Mouse (Mus musculus) lung, postnatal 10 days (tissue): ENCODE measurements around the gene Spice1.

Source experiments
- DNase-seq: peaks from one replicate; pipeline ENCODE4 v3.0.0; 2021

Gene Spice1

GRCm38 (mm10) chr16:44347071-44347901, at the start of gene Spice1:
Gene Spice1 (plus strand): TSS chr16:44347121.
- peak; percentile 97 for DNase-seq

DNA sequence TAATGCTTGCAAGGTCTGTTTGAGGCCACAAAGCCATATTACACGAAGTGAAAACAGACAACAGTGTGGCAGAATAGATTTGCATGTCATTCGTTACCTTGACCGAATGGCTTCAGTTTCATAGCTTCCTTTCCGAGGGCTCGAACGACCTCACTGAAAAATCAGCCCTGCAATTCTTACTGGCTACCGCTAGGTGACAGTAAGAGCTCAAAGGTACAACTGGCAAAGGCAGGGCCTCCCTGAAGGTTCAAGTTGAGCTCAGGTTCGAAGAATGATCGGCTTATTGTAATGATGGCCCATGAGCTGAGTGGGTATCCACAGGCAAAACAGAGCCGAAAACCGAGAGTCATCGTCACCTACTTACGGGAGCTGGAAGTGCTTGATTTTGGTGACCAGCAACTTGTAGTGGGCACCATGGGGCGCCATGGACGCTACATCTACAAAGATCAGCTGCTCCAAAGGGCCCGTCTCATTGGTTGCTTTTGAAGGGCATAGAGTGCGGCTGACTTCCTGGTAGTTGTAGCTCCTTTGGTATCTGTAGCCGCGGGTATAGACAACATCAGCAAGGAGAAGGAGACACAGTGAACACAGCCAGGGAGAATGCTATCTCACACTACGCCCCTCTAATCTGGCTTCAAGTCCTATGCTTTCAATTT, 47.4 kb upstream of the Spice1 start:
- no peak for DNase-seq

DNA sequence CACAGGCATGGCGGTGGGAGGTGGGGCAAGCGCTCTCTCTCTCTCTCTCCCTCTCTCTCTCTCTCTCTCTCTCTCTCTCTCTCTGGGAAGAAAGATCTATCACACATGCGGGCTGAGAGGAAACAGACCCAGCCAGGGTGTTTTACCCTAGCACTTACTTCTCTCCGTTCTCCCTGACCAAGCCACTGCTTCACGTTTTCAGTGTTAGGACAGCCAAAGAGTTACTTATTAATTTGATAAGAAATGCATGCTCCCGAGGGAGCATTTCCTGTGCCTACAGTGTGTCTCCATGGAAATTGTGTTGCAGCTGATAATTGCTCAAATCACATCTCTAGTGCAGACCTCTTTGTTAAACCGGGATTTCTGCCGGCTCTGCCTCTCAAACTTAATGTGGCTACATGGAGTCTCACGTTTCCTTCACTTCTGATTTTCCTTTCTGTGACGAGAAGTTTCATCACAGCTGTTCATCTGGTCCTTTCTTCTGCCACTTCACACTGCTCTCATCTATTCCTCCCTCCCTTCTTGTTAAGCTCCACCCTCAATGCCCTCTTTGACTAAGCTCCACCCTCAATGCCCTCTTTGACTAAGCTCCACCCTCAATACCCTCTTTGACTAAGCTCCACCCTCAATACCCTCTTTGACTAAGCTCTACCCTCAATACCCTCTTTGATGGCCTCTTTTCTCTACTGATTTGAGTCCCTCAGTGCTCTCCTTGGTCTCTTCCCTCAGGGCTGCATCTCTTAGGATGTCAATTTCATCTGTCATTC, 44.6 kb upstream of the Spice1 start:
- DNase-seq = no peak

- DNase-seq = no peak
These were observed 43.1 kb upstream of the Spice1 start for GRCm38 (mm10) chr16:44303822-44304221.

- no peak for DNase-seq
These were observed 41.3 kb upstream of the Spice1 start for GRCm38 (mm10) chr16:44305606-44306005.

DNA sequence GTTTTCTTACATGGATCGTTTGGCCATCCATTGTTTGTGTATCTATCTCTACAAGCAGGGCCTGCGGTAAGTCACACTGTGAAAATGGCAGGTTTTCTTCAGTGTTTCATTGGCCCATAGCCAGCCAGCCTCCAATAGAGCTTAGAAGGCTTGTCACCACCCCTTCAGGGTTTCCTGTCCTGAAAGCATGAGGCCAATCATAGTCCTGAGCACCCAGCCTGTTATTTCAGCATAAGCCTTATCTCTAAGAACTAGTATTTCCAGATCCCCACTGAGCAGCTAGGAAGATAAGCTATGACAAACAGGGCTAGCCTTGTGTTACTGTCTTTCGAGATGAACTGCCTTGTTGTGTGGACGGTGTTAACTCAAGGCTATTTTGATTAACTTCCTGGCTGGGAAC, 33.5 kb upstream of the Spice1 start:
- DNase-seq = peak; percentile 4

DNA sequence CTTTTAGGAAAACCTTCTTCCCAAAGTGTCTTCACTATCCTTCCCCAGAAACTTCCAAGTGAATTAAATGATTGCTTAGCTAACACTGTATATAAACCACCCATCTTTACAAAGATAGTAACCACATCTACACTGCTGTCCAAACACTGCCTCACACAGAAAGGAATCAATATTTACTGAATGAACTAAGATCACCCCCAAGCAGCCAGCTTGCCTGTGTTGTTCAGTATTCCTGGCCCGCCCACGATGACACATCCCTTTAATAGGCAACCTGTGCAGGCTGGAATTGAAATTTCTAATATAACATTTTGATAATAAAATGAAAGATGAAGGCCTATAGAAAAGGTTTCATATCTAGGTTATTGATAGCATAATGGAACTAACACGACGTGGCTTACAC, 30.6 kb upstream of the Spice1 start:
- DNase-seq = no peak

- no peak for DNase-seq
These were observed 26.7 kb upstream of the Spice1 start for GRCm38 (mm10) chr16:44320232-44320631.

GRCm38 (mm10) chr16:44328644-44329043, 18.3 kb upstream of the Spice1 start:
- no peak for DNase-seq

GRCm38 (mm10) chr16:44330657-44331056, 16.3 kb upstream of the Spice1 start:
- DNase-seq = no peak

DNA sequence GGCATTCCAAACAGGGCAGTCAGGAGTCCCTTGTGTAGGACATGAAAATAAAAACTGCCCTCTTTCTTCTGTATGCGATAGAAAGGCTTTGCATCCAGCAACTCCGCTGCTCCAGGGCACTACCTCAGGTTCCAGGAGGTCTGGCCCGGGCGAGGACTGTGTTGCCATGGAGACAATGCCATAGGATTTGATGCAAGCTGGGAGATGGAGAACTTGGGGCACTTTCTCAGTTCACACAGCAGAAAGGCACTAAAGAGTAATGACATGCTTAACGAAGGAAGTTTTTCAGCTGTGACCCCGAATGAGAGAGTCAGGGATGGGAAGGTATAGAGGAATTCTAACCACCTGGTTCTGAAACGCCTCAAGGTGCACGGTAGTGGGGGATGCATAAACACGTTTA, 15.8 kb upstream of the Spice1 start:
- DNase-seq = no peak

- DNase-seq = no peak
These were observed 15.3 kb upstream of the Spice1 start for GRCm38 (mm10) chr16:44331671-44331994.

DNA sequence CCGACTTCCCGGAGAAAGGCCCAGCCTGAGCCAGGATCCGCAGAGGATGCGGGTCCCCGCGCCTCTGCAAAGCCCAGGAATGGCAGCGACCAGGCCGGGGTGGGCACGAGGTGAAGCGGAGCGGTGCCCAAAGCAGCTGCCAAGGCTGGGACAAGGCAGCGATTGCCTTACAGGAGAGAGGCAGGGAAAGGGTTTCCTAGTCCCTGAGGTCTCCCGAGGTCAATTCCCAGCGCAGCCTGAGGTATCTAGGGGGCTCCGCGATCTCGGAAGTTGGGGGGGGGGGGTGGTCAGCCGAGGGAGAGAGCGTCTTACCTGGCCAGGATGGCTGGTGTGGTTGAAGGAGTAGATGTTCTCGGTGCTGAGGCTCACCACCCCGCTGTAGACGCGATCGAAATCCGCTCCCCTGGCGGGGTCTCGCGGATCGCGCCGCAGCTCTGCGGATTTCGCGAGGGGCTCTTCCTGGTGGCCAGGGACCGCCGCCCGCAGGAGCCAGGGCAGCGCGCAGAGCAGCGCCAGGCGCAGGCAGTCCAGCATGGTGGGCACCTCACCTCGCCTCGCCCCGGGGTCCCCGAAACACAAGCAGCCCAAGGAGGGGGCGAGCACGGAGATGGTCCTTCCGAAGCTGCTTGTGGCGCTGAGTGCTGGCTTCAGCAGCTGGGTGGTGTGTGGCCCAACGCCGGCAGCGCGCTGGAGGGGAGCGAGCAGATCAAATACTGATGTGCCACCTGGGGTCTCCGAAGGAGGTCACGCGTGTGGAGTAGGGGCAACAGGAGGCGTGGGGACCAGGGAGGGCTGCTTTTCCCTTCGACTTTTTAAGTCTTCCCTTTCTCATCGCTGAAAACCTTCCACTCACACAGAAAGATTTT, 14.7 kb upstream of the Spice1 start:
- peak; percentile 15 for DNase-seq

GRCm38 (mm10) chr16:44332861-44333284, 14.0 kb upstream of the Spice1 start, which contains the start of gene Sidt1:
Gene Sidt1 (minus strand): TSS chr16:44333196.
- DNase-seq = no peak

- no peak for DNase-seq
These were observed 9.4 kb upstream of the Spice1 start for GRCm38 (mm10) chr16:44337541-44337940.

GRCm38 (mm10) chr16:44349801-44350397, 3.0 kb downstream of the Spice1 start:
- no peak for DNase-seq

DNA sequence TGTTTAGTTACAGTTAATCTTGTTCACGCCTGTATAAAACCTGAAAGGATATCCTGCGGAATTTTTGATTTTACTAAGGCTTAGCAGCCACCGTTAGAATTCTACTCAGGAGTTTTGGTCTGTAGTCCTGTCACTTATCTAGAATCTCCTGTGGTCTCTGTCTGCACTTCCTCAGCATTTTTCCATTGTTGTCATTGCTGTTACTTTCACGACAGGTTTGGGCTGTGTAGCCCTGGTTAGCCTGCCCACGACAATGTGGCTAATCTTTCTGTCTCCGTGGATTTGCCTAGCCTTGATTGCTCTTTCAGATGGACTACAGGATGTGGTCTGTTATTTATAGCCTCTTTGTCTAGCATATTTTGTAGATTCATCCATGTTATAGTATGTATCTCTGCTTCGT, 9.4 kb downstream of the Spice1 start:
- no peak for DNase-seq

DNA sequence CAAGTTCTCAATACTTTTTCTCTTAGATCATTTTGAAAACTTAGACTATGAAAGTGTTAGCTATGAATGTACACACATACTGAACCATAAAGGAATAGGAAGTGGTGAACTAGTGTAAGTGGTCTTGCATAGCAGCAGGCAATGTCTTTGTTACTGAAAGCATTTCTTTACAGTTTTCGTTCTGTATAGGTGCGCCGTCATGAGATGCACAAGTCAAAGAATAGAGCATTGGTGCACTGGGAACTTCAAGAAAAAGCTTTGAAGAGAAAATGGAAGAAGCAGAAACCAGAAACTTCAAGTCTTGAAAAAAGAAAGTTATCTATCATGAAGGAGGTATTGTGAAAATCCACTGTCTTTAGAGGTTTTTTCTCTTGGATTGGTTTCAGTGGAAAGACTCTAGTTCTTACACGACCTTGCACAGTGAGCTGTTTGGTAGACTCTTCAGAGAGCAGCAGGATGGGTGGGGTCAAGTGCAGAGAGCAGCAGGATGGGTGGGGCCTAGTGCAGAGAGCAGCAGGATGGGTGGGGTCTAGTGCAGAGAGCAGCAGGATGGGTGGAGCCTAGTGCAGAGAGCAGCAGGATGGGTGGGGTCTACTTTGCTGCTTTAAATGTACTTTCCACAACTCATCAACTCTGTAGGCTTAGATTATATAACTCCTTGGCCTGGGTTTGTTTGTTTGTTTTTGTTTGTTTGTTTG, 10.8 kb downstream of the Spice1 start:
- DNase-seq = peak; percentile 84

DNA sequence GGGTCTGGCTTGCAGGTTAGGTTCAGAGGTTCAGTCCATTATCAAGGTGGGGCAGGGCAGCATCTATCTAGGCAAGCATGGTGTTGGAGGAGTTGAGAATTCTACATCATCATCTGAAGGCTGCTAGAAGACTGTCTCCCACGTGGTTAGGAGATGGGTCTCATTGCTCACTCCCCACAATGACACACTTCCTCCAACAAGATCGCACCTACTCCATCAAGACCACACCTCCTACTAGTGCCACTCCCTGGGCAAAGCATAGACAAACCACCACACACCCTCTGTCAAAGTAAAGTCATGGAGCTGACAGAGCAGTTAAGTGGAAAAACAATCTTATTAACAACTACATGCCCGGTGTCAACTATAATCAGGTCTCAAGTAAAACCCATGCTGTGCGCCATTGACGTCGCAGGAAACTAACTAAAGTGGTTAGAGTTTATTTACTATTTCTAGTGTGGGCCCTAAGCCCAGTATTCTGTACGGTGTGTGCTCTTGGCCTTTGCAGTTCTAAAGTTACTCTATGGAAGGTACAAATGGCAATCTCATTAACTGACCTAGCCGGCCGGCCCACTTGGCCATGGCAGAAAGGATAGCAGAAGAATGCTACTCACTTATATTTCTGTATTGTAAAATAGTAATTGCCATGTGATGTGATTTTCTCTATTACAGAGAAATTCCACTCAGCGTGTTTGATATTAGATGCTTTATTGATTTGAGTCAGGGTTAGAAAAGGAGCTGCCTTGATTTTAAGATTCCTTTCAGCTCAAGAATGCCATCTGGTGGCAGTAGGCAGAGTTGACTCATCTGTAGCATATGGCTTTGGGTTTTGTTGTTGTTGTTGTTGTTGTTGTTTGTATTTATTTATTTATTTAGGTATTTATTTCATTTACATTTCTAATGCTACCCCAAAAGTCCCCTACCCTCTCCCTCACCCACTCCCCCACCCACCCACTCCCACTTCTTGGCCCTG, 15.3 kb downstream of the Spice1 start:
- DNase-seq = peak; percentile 34

- DNase-seq = no peak
These were observed 18.6 kb downstream of the Spice1 start for GRCm38 (mm10) chr16:44365522-44365921.
